Mouse (Mus musculus): ENCODE results near the gene Orm3.
A peak's percentile ranks its signal among the peaks of the same experiment; 100 is the strongest.

Orm3 gene

GRCm38 (mm10) chr4:63402558-63402957 lies 46.6 kb downstream of the Orm3 start:
- no peak for DNase-seq (ENCODE audit: inconsistent ontology term)

GRCm38 (mm10) chr4:63403040-63403959 lies 47.3 kb downstream of the Orm3 start, which contains the start of gene Akna:
Akna (minus strand) TSS chr4:63403354.
- peak; percentile 88 for DNase-seq (ENCODE audit: inconsistent ontology term)

GRCm38 (mm10) chr4:63404205-63404604 lies 48.2 kb downstream of the Orm3 start:
- no peak for DNase-seq (ENCODE audit: inconsistent ontology term)

GRCm38 (mm10) chr4:63405051-63405450 lies 49.1 kb downstream of the Orm3 start:
- no peak for DNase-seq (ENCODE audit: inconsistent ontology term)

- DNase-seq (ENCODE audit: inconsistent ontology term), result no peak
Observed at GRCm38 (mm10) chr4:63405683-63406082, 49.7 kb downstream of the Orm3 start.

- no peak for DNase-seq (ENCODE audit: inconsistent ontology term)
Observed at GRCm38 (mm10) chr4:63408247-63408646, 52.3 kb downstream of the Orm3 start.

GRCm38 (mm10) chr4:63408649-63409048 lies 52.7 kb downstream of the Orm3 start:
- DNase-seq (ENCODE audit: inconsistent ontology term), result peak; percentile 60

Data from Muller cell, postnatal 12 days (primary cell).